Mouse (Mus musculus) thymus, postnatal 0 days (tissue): ENCODE data around the gene Rab11fip4. TPM values are rescaled to one million over a fixed set of nuclear protein-coding genes. Genes with fewer than 3 reads are reported as not detected.
A peak's percentile ranks its signal among the peaks of the same experiment; 100 is the strongest.

Experiments
- DNase-seq: peaks from one replicate; pipeline ENCODE4 v3.0.0-alpha.2; 2015; ENCODE audit warnings: low spot score
- polyA plus RNA-seq: library from polyadenylated mRNA; unstranded; fragments of >200 nt; fragmentation: Nextera tagmentation; extraction: Ambion mirVana; gene quantifications from 2 replicates; pipeline ENCODE4 v1.2.1, GENCODE M21; 2015

Gene Rab11fip4
- polyA plus RNA-seq, 1 experiment from 2014 or later: 8.6 TPM

DNA sequence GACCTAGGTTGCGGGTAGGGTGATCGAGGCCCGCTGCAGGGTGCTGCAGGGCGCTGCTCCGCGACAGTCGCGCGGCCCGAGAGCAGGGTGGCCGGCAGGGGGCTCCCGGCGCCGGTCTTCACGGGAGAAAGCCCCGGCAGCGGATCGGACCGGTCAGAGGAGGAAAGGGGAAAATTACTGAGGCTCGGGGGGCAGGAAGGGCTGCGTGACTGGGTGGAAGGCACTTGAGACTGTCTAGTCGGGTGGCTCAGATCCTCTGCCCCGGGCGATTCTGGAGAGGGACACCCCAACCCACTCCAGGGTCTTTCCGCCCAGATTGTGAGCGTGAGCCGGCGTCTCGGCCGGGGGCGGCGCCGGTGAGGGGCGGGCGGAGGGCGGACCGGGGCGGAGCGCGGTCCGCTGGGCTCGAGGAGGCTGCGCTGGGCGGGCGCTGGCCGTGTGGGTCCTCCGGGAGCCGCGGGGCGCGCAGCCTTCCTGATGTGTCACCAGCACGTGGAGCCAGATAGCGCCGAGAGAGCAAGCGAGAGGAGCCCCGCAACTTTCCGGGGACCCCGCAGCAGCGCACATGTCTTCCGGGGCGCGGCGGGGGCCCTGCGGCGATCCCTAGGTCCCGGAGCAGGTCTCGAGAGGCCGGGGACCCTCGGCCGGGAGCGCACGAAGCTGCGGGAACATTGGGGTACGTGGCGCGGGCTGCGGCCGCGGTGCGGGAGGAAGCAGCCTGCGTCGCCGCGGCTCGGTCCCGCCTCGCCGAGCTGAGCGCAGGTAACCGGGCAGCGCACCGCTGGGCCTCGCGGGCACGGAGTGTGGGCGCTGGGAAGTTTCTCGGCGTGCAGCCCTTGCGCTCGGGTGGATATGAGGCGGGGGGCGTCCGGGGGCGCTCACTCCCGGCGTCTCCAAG is 120.1 kb downstream of the Rab11fip4 start:
- peak; percentile 55 for DNase-seq

DNA sequence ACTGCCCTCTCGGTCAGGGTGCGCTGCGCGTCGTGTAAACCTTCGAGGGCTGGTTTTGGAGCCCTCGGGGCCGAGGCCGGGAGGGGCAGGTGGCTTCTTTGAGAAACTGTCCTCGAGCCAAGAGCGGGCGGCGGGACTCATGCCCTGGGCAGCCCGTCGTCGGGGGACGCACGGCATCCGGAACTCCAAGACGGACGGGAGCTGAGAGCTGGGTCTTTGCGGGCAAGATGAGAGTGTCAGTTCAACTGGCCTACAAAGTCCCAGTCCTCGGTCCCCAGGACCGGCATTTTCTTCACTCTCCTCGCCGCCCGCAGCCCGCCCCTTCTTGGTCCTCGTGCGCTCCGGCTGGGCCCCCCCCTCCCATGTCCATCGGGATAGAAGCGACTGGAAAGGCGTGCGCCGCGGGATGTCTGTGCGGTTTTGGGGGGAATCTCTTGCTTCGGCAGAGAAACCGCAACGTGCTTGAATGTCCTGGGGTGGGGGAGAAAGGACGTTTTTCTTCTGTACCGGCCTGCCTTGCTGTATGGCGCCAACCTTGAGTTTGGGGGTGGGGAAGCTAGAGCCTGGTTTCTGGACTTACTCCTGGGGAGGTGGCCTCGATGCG is 120.9 kb downstream of the Rab11fip4 start:
- no peak for DNase-seq

DNA sequence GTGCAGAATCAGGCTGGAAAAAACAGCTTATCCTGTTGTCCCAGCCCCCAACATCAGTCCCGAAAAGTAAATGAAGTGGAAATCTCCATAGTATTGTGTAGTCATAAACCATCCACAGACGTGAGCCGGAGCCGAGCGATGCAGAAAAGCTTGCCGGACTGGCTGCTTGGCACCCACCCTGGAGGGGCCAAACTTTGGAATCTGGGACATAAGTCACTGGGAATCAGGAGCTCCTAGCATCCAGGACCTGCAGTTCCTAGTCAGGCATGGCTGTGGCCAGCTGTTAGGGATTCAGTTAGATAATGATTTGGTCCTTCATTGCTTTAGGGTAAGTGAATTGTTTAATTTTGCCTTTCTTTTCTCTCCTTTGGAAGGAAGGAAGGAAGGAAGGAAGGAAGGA is 122.2 kb downstream of the Rab11fip4 start:
- DNase-seq: no peak

DNA sequence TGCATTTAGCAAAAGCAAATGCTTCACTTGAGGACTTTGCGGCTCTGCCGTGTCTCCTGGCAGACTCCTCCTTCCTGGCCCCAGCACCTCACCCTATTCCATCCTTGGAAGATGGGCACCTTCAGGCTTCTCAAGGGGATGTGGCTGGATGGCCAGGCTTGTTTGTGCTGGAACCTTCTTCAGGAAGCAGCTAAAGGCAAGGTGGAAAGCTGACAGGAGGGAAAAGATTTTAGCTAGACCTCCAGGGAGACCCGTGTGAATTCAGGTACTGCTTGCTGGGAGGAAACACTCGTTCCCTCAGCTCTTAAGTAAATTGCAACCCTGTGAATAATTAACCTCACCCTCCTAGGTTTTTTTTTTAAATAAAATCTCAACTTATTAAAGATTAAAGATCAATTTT is 122.7 kb downstream of the Rab11fip4 start:
- no peak for DNase-seq

DNA sequence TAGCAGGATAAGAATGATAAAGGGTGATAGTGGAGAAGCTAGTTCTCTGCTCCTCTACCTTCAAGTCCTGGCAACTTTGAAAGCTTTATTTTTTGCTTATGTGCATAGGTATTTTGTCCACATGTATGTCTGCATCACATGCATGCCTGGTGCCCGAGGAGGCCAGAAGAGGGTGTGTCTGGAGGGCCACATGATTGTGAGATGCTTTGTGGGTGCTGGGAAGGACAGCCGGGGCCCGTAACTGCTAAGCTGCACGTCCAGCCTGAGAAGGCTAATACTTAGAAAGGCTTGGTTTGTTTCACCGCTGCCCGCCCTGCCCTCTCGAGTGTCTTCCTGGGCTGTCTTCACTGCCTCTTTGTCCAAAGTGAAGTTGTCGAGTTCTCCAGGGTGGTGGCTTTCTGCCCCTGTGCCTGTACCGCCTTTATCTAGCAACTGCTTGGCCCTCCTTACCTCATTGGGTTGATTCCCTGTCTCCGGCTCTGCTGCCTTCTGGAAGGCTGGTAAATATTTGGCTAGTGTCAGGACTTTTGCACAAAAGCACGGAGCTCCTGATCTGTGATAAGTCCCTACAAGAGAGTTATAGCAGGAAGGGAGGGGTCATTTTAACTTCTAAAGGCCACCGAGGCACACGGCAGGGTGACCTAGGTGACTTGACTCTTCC is 123.2 kb downstream of the Rab11fip4 start:
- DNase-seq: no peak

DNA sequence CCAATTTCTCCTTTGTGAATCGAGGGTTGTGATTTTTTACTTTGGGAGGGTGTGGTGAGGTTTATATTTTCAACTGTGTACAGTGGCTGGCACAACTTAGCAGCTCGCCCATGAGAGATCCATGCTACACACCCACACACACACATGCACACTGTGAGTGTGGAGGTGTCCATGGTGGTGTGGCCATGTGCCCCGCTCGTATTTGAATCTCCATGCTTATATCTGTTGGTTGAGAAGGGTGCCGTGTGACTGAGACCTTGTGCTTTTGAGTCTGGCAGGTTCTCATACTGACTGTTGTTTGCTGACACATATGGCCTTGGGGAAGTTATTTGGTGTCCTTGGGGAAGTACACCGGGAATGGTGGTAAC is 123.7 kb downstream of the Rab11fip4 start:
- DNase-seq: no peak

DNA sequence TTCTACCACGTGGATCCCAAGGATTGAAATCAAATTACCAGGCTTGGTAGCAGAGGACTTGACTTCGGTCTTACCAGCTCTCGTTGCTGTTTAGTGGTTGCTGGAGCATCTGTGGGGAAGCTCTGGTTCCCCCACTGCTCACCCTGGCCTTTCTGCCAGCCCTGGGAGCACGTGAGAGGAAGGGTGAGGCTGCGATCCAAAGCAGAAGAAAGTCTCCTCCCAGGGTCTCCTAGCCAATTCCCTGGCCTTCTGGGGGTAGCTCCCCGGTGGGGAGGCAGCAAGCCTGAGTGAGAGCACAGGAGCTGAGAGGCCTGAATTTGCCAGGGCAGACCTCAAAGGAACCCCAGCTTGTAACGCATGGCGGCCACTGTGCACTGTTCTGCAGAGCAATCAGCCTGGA is 124.3 kb downstream of the Rab11fip4 start:
- no peak for DNase-seq

DNA sequence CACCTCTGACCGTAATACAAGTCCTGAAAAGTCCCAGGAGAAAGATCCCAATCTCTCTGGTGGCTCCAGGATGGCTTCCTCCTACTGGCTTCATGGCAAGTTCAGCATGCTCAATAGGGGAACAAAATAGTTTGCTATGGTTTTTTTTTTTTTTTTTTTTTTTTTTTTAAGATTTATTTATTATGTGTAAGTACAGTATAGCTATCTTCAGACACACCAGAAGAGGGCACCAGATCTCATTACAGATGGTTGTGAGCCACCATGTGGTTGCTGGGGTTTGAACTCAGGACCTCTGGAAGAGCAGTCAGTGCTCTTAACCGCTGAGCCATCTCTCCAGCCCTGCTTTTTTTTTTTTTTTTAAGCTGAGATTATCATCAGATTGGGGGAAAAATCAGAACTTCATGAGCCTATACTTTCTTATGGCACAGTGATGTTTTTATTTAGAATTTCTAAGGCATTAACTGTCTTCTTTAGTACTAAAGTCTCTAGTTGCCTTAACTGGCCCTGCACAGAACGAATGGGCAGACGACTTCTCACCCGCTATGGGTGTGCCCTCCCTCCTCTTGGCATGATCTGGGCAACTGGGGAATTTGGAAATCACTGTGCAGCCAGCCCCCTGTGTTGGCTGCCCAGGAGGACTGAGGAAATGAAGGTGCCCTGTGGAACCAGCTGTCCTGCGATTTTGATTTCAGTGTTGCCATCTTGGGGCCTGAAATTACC is 124.9 kb downstream of the Rab11fip4 start:
- DNase-seq: no peak

DNA sequence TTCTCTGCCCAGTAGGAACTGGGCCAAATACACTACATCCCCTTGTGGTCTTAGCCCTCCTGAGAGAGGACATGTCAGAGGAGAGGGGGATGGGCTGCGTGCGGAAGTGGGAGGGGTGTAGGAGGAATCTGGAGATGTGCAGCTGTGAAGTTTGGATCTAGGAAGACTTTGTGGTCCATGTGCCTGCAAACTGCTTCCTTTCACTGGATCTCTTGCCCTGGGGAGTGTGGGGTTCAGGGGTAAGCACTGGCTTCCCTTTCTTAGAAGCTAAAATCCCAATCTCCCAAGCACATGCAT is 125.4 kb downstream of the Rab11fip4 start:
- DNase-seq: no peak

DNA sequence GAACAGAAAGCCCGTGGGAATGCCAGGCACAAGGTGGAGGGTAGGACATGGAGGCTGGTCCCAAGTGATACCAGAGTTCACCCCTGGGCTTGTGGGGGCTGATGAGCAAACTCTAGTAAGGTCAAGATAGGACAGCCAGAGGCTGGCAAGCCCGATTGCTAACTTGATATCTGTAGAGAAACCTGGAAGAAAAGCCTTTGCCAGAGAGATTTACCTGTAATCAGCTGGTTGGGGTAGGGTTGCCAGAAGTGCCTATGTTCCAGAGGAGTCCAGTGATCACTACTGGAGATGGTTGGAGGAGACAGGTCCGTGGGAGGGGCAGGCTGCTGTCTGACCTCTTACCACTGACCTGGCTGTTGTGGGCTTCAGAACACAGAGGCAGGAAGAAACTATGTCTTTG is 126.3 kb downstream of the Rab11fip4 start:
- no peak for DNase-seq

DNA sequence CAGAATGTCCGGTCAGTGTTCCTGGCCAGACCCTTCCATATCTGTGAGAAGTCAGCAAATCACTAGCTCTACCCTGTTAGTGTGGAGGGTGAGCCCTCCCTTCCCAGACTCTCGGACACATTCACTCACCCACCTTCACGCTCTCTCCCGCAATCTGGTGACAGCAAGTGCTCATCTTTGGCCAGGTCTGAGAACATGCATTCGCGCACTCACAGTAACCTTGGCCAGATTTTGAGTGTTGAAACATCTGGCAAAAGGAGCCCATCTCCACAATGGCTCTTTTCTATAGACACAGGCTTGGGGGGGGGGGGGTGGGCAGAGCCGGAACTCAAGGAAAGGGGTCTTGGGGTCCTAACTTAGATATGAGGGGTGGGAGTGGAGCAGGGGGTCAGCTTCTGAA is 126.8 kb downstream of the Rab11fip4 start:
- no peak for DNase-seq

DNA sequence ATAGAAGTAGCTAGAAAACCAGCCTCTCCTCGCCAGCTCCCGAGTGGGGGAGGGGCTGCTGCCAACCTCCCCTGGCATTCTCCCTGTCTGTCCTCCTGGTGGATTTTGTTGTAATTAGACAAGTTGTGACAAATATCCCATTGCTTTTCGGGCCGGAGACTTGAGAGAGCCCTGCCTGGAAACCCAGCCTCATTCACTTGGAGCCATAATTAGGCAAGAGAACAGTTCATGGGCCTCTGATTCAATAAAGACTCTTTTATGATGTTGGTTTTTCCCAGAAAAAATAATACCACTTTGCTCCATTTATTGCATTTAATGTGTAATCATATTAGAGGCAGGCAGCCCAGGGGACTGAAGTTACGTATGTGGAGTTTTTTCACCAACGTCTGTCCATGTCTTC is 127.2 kb downstream of the Rab11fip4 start:
- no peak for DNase-seq

DNA sequence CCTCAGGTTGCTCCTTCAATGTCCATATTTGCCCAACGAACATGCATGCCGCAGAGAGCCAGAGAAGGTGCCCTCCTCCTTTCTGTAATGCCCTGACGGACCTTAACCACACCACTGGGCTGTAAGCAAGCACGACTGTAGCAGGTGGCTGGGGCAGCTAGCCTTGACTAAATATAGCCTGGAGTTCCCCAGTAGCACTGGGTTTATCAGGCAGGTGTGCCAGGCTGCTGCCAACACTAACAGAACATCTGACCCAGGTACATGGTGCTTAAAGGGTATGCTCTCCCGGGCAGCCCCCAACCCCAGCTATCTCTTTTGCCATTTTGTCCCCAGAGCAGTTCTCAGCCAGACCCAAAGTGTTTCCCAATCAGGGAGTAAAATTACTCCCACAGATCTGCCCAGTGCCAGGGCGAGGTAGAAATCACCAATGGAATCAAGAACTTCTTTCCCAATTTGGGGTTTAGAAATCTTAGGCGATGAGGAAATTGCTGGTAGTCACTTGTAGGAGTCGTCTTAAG is 127.9 kb downstream of the Rab11fip4 start:
- DNase-seq: no peak

DNA sequence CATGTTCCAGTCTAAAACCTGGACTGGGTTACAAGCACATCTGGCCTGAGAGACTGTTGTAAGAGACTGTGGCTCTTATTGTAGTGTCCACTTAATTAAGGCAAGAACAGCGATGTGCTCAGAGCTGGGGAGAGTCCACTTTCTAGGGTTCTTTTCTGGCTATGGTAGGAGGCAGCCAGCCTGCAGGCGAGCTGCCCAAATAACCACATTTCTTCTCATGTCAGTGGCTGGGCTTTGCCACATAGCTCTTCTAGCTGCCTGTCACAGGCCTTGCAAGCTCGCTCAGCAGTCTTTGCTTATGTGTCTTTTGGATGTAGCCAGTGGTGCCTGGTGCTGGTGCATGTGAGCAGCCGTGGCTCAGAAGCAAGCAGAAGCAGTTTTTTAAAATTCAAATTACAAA is 129.7 kb downstream of the Rab11fip4 start:
- DNase-seq: no peak

DNA sequence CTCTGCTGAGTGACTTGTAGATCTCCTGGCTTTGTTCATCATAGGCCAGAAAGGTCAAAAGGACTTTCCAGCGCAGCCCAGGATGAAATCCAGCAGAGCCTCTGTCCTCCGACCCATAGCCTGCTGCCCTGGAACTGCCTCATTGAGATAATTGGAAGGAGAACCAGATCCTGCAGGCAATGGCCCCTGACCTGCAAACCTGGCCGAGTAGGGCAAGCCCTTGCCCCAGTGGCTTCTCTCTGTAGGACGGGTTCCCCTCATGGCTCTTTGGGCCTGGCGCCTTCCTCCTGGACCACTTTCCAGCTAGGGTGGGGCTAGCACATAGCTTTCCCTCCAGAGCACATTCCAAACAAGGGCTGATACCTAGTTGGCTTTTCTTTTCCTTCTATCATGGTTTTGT is 131.8 kb downstream of the Rab11fip4 start:
- no peak for DNase-seq

DNA sequence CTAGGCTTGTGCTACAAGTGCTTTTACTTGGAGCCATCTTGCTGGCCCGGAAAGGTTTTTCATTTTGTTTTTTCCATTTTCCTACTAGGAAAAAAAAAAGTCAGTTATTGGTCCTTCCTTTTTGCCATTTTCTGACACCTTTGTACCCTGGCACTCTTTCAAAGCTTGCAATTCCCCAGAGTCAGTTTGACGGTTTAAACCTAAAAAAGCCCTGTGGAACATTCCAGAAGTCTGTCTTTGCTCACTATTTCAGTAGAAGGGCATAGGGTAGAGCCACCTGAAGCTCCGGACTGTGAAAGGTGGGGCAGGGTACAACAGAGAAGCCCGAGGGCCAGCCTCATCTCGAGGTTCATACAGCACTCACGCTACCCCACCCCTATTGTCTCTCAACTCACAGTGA is 134.0 kb downstream of the Rab11fip4 start:
- DNase-seq: no peak

DNA sequence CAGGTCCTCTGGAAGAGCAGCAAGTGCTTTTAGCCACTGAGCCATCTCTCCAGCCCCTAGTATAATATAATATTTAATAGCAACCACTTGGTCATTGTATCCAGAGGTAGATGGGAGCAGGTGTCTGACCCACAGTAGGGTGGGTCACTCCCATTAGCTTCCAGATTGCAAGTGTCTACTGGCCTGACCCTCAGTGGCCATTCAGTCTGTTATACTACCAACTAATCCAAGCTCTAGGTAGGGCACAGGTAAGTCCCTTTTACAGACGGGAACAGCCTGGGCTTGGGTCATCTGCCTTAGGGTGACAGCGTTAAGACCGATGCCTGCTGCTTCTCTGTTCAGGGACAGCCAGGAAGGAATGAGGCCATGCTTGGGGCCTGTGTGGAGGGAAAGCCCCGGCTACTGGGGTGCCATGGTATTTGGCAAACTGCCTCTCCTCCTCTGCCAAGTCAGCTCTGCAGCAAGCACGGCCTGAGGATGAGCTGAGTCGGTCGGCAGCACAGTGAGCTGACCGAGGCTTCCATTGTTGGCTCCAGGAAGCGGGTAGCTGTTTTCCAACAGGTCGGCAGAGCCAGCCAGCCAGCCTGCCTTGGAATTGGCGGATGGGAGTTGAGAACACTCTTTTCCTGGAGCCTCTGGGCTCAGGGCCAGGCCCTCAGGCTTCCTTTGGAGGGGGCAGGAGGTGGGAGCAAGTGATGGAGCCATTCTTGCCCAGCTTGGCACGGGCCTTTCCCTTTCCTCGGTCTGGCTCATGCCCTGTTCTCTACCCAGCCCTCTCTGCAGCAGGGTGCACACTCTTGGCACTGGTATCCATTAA is 138.4 kb downstream of the Rab11fip4 start:
- DNase-seq: no peak

DNA sequence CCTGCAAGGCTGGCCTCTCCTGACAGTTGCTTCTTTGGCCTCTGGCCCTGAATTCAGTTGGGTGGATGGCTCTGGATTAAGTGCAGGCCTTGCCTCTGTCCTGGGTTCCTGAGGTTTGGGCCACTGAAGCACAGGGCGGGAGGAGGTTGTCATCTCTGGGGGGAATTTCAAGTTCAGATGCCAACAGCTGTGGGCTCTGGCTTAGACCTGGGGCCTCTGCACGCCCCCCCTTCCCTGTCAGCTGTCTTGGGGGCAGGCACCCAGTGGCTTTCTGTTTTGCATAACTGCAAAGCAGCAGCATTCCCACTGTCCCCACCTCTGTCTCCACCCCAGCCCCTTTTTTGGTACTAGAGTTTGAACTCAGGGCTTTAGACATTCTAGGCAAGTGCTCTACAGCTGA is 139.4 kb downstream of the Rab11fip4 start:
- DNase-seq: no peak

DNA sequence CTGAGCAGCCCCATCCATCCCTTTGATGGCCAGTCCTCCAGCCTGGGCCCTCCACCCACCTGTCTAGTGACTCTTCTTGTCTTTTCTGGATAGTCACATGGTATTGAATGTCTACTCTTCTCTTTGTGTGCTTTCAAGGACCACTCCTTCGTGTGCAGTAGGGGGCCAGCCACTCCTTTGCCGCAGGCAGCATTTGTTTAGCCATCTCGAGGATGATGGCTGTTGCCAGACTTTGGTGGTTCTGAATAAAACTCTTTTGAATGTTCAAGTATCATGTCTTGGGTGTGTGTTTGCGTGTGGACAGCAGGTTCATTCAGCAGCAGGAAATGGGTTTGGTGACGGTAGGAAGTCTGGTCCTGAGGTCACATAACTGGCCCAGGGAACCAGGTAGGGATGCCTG is 140.5 kb downstream of the Rab11fip4 start:
- no peak for DNase-seq

DNA sequence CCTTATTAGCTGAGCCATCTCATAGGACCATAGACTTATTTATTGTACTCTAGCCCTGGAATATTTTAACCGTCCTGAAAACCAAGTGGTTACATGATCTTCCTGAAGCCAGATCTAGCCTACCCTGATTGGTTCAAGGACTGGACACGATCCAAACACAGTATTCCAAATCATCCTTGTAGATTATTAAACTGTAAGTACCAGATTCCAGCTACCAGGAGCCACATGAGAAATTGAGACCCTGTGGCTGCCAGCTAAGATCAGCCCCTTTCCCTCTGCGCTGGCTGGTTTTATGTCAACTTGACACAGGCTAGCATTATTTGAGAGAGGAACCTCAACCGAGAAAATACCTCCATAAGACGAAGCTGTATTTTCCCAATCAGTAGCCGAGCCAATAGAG is 142.0 kb downstream of the Rab11fip4 start:
- DNase-seq: no peak
